Mouse (Mus musculus) mesoderm, embryonic 11.5 days (tissue): Measurements from ENCODE around the gene Swt1.

Experiments
- DNase-seq: peaks from one replicate; pipeline ENCODE4 v3.0.0-alpha.2; 2012; ENCODE audit warnings: low read depth, low spot score

The Swt1 gene

GRCm38 (mm10) chr1:151320408-151320807 is 107.8 kb downstream of the Swt1 start:
- DNase-seq, result no peak

DNA sequence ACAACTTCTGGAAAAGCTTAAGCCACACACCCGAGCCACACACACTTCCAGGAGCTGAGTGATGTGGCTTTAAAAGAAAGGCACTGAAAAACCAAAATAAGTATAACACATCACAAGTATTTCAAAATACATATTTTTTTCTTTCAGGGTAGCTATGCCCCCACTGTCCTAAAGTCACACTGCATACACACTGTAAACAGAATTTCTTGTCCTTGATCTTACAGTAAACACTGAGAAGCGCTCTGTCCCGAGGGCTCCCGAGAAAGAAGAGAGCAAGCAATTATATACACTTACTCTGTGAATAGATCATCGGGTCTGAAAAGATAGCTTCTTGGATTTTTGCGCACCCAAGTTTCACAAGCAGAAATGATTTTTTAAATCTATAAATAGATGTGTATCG is 109.0 kb downstream of the Swt1 start:
- DNase-seq, result no peak
